ENCODE assay signal across 10 mouse cellular contexts in genomic region chr14:25463919-25464318, GRCm38 (mm10). TPM values are rescaled to one million over a fixed set of nuclear protein-coding genes. Genes with fewer than 3 reads are reported as not detected.
DNase-seq lines count a peak whose midpoint lies in the region; ATAC-seq and TF ChIP-seq lines count a peak whose summit lies in the region.
"Had no signal": no experiment of that assay in that cellular context is flagged by ENCODE, and none has a peak within 500 bp of the region (broad histone marks: within the 10 kb centered on the region; RNA-seq: fewer than 3 reads in every experiment).

No protein-coding gene starts in this region.

- H3K9me3 ChIP-seq in heart, embryonic 11.5 days (replicated peaks; ENCODE audit: control insufficient read depth, low read length): no peaks in the 10 kb centered on the region
- H3K9me3 ChIP-seq in midbrain, embryonic 11.5 days (ENCODE audit: control insufficient read depth, low read length): no peaks in the 10 kb centered on the region

- H3K9ac ChIP-seq in heart, embryonic 11.5 days (ENCODE audit: low read depth, low read length): no peak overlapping the region
- no peak overlapping the region; the same call in 1 of the 2 replicates for H3K9ac ChIP-seq in midbrain, embryonic 11.5 days (ENCODE audit: low read length)

- peak overlapping the region; percentile 22 for H3K4me2 ChIP-seq in heart, embryonic 11.5 days
- H3K4me2 ChIP-seq in midbrain, embryonic 11.5 days: peak overlapping the region; percentile 17

- H3K36me3 ChIP-seq in heart, embryonic 11.5 days (ENCODE audit: control insufficient read depth, insufficient read depth, low read length): no peaks in the 10 kb centered on the region
- H3K36me3 ChIP-seq in kidney, adult 2 months (ENCODE audit: control insufficient read depth, insufficient read depth, low read length): no peaks in the 10 kb centered on the region
- no peaks in the 10 kb centered on the region for H3K36me3 ChIP-seq in midbrain, embryonic 11.5 days (ENCODE audit: control insufficient read depth, insufficient read depth, low read length)

- ATAC-seq in heart, embryonic 11.5 days (replicated peaks; ENCODE audit: insufficient number of reproducible peaks, low FRiP score, low TSS enrichment): no peak
- no peak for ATAC-seq in midbrain, embryonic 11.5 days (ENCODE audit: low FRiP score)
- no peak for ATAC-seq in megakaryocyte progenitor cell, adult 5-6 weeks (replicated peaks; ENCODE audit: poor library complexity)

- no peak for TF ChIP-seq POLR2A in kidney, adult 2 months (IDR thresholded peaks at IDR 0.05; ENCODE audit: low read depth, low read length)

- peaks cover 75% of the 10 kb centered on the region for H3K4me1 ChIP-seq in heart, embryonic 11.5 days (ENCODE audit: control insufficient read depth, insufficient read depth, low read length)
- peaks cover 68% of the 10 kb centered on the region for H3K4me1 ChIP-seq in kidney, adult 2 months (ENCODE audit: control insufficient read depth, insufficient read depth, low read length)
- H3K4me1 ChIP-seq in midbrain, embryonic 11.5 days (ENCODE audit: control insufficient read depth, insufficient read depth, low read length): peaks cover 66% of the 10 kb centered on the region

- WGBS in heart, embryonic 11.5 days (ENCODE audit: insufficient replicate concordance): 53% methylated on average over 9 of the region's 9 CpGs
- 10% methylated on average over 9 of the region's 9 CpGs for WGBS in kidney, adult 2 months
- 44% methylated on average over 9 of the region's 9 CpGs for WGBS in midbrain, embryonic 11.5 days

- TF ChIP-seq CTCF in kidney, adult 2 months (conservative IDR thresholded peaks at IDR 0.05; ENCODE audit: insufficient read depth, insufficient read length, low read depth, low read length): no peak

- DNase-seq in heart, adult 8-10 months (ENCODE audit: low spot score): no peak
- peak; percentile 52 for DNase-seq in cerebellum, adult 9-10 months
- DNase-seq in kidney, adult 2 months: peak; percentile 93
- DNase-seq in midbrain, embryonic 11.5 days (ENCODE audit: low spot score, missing footprints): no peak
- no peak for DNase-seq in gastrocnemius, postnatal 10 days
- DNase-seq in thymus, postnatal 25 days: no peak

- no peaks in the 10 kb centered on the region for H3K27me3 ChIP-seq in heart, embryonic 11.5 days (ENCODE audit: control insufficient read depth, insufficient read depth, low read length)
- no peaks in the 10 kb centered on the region for H3K27me3 ChIP-seq in kidney, adult 2 months (replicated peaks; ENCODE audit: control insufficient read depth, insufficient read depth, low read length)
- H3K27me3 ChIP-seq in midbrain, embryonic 11.5 days (ENCODE audit: control insufficient read depth, insufficient read depth, low read length): no peaks in the 10 kb centered on the region
- H3K27me3 ChIP-seq: CH12.LX had no signal

- H3K27ac ChIP-seq in heart, embryonic 11.5 days (ENCODE audit: low read depth, low read length): no peak overlapping the region
- peak overlapping the region; percentile 59; the same call in 1 of the 2 replicates for H3K27ac ChIP-seq in kidney, adult 2 months (ENCODE audit: insufficient read depth, low read depth, low read length)
- H3K27ac ChIP-seq in midbrain, embryonic 11.5 days (ENCODE audit: low read depth, low read length): no peak overlapping the region
- H3K27ac ChIP-seq: heart, adult 2 months had no signal

- no peak overlapping the region for H3K4me3 ChIP-seq in heart, embryonic 11.5 days (ENCODE audit: low read depth, low read length)
- no peak overlapping the region for H3K4me3 ChIP-seq in kidney, adult 2 months (ENCODE audit: insufficient read depth, low read depth, low read length)
- H3K4me3 ChIP-seq in midbrain, embryonic 11.5 days (ENCODE audit: low read depth, low read length): no peak overlapping the region
- H3K4me3 ChIP-seq: heart, adult 2 months had no signal

RNA-seq across cellular contexts. Expression of gene Zmiz1, which starts 4.9 kb away (rescaled TPM):
- polyA plus RNA-seq in heart, embryonic 11.5 days (2014; fragmentation: Nextera tagmentation; extraction: Ambion mirVana): 34.9 and 36.2 TPM in 2 replicates
- 10 to 100 TPM; 34.7 to 44.1 (median 40.4) TPM for total RNA-seq in heart, adult 8-10 months (2022)
- 37.8 and 42.6 TPM in 2 replicates for polyA plus RNA-seq in kidney, adult 2 months (2012; rRNA removed)
- polyA plus RNA-seq in midbrain, embryonic 11.5 days (2014; fragmentation: Nextera tagmentation; extraction: Ambion mirVana): 47.7 and 51.5 TPM in 2 replicates
- total RNA-seq in megakaryocyte progenitor cell, adult 5-6 weeks (2015): 70.0 and 79.1 TPM in 2 replicates
- 8.2 and 9.3 TPM in 2 replicates for total RNA-seq in megakaryocyte progenitor cell, adult 5-6 weeks (2017)
- 10 to 100 TPM; 31.6 to 43.8 TPM for total RNA-seq in gastrocnemius, postnatal 10 days (2021)

Comparison
In these comparisons a context has a peak if more than half of its experiments do, and no peak if none do; other contexts are left out.
1. DNase-seq: peak in cerebellum, adult 9-10 months (single experiment) and kidney, adult 2 months (single experiment); none in heart, adult 8-10 months (single experiment), midbrain, embryonic 11.5 days (single experiment), gastrocnemius, postnatal 10 days (single experiment) and thymus, postnatal 25 days (single experiment).